Mouse (Mus musculus) spleen, postnatal 36 days (tissue): ENCODE measurements around the gene Ggcx.
A peak's percentile ranks its signal among the peaks of the same experiment; 100 is the strongest.

Experiments used
- DNase-seq, 2 experiments: peaks; one replicate each; pipeline ENCODE4 v3.0.0; 2022; ENCODE audit warnings: low spot score in 2 of 2, mixed read lengths in 1 of 2

Ggcx gene

DNA sequence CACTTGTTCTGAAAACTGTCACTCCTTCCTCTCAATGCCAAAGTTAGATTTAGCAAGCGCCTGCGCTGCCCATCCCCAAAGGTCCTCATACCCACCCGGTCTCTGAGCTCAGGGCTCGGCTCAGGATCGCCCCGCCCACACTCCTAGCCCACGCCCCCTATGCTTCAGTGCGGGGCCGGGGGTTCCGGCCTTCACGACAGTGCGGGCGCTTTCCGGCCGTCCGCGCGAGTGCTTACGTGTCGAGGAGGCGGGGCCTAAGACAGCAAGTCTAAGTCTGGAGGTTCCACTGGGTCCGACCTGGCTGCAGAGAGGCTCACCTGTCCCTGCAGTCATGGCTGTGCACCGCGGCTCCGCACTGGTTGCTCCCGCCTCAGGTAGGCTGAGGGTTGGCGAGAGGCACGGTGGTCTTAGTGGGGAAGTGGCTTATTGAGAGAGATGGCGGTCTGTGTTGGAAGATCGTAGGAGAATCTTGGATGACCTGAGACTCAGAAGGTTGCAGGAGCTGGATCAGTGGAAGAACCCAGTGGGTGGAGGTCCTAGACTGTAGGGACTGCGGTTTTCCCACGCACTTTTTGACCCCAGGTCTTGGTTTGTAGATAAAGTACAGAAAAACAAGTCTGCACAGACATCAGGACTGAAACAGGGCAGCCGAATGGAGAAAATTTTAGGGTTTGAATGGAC is at the start of gene Ggcx:
Ggcx (plus strand) TSS at position 233 of the 681 bp plus-strand sequence.
- peak; percentile 93 to 95 for DNase-seq

DNA sequence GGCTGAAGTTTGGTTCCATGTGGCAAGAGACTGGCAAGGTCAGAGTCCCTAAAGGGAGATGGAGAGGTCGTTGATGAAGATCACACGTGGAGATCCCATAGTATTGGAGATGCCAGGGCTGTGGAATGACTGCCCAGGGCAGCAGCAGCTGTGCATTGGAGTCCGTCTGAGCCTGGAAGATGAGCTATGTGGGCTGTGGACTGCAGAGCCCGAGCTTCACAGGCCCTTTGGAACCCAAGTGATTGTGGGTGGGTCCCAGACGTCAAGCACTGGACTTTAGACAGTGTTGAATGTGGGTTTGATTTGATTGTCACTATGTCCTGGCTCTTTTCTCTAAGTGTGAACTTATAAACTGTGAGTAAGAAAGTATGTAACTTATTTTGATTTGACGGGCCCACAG is 49.1 kb upstream of the Ggcx start:
- DNase-seq: no peak

DNA sequence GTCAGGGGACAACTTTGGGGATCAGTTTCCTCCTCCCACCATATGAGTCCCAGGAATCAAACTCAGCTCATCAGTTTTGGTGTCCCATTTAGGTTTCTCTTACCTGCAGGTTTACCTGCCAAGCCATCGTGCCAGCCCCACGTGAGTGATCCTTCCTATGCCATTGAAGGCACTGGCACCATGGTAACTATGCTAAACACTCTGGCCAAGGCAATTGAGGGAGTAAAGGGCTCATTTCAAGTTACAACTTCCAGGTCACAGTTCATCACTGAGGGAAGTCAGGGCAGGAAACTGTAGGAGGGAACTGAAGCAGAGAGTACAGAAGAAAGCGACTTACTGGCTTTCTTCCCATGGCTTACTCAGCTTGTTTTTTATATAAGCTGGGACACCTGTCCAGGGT is 47.8 kb upstream of the Ggcx start:
- no peak for DNase-seq

GRCm38 (mm10) chr6:72366844-72367443 is 47.2 kb upstream of the Ggcx start, which contains the start of gene Rnf181:
Rnf181 (minus strand) TSS chr6:72366956.
- no peak for DNase-seq

GRCm38 (mm10) chr6:72367460-72367974 is 46.6 kb upstream of the Ggcx start:
- no peak for DNase-seq

- DNase-seq: no peak
These were observed 44.6 kb upstream of the Ggcx start for GRCm38 (mm10) chr6:72369557-72369956.

DNA sequence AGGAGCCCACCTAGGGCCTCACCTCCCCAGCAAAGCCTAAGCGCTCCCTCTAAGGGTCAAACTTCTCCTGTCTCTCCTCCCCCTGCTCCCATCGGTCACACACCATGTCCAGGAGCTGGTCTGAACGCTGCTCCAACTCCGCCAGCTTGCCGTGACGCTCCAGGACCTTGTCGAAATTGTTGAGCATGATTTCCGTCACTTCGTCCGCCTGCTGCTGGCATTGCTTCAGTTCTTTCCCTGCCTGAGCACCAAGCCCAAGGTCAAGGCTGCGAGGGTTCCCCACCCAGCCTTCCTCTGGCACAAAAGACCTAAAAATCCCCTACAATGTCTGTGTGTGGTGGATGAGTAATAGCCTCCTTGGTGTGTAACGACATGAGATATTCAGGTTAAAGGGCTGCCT is 44.0 kb upstream of the Ggcx start:
- DNase-seq: no peak

GRCm38 (mm10) chr6:72371147-72371546 is 43.0 kb upstream of the Ggcx start:
- no peak for DNase-seq

DNA sequence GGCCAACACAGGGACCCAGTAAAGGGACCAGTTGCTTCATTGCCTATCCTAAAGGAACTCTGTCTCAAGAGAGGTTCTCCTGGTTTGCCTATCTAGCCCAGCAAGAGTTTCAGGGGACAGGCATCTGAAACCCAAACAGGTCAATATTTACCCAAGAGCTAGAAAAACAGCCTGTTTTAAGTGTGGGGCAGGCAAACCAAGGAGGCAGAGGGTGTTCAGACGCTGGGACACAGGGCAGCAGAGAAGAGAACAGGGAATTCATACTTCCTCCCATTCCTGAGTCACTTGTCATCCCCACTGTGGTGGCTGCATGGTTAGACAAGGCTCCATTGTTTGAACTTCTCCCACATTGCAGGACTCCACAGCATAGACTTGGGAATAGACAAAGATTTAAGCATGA is 42.5 kb upstream of the Ggcx start:
- DNase-seq: no peak

DNA sequence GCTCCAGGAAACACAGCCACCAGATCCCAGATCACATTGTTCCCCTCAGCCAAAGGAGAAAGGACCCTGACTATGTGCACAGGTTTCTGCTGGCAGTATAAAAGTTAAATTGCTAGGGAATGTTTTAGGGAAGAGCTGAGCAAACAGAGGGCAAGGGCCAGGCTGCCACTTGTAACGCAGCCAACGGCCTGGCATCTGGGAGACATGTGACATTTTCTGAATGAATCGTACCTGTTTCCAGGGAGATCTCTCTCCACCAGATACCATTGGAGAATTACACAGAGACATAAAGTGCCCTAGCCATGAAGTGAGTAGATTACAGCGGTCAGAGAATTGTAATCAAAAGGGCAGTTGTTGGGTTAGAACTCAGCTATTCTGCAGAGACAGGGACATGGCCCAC is 40.9 kb upstream of the Ggcx start:
- no peak for DNase-seq

DNA sequence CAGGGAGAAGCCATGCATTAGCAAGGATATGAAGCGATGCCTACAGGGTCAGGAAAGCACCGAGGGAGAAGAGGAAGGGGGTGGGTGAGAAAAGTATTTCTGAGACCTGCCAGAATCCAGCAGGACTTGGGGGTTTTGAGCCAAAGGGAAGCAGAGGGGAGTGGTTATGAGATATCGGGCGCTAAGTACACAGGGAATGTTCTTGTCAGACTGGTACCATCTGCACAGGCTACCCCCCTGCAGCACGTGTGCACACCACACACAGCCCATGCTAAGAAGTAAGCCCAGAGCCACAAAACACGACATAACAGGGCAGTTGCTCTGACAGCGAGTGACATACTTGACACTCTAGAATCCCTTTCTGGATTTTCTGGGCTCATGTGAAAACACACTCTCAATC is 39.9 kb upstream of the Ggcx start:
- DNase-seq: no peak

DNA sequence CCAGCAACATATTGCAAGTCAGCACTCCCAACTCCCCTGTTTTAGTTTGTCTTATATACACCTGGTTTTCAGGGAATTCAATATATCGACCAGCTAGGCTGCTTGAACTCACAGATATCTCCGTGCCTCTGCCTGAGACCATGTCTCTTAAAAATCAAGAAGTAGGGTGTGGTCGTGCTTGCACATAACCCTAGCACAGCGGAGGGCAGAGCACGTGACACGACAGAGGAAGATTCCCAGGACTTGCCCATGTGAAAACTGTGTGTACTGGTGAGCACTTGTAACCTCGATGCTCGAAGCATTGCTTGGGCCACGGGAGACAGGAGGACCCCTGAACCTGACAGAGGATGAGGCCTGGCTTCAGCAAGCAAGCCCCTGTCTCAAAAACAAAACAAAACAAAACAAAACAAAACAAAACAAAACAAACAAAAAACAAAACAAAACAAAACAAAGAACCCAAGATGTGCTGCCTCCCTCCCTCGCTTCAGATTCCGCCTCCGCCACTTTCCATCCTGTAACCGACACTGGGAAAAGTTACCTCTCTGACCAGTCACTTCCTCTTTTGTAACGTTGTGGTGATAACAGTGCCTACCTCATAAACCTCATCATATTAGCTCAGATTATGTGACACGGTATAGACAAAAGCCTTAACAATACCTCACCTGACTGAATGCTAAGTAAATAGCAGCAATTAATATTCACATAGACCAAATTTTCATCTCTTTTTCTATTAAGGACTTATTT is 39.1 kb upstream of the Ggcx start:
- DNase-seq: peak; percentile 40 to 52

GRCm38 (mm10) chr6:72378510-72379234 is 35.4 kb upstream of the Ggcx start:
- DNase-seq: no peak

DNA sequence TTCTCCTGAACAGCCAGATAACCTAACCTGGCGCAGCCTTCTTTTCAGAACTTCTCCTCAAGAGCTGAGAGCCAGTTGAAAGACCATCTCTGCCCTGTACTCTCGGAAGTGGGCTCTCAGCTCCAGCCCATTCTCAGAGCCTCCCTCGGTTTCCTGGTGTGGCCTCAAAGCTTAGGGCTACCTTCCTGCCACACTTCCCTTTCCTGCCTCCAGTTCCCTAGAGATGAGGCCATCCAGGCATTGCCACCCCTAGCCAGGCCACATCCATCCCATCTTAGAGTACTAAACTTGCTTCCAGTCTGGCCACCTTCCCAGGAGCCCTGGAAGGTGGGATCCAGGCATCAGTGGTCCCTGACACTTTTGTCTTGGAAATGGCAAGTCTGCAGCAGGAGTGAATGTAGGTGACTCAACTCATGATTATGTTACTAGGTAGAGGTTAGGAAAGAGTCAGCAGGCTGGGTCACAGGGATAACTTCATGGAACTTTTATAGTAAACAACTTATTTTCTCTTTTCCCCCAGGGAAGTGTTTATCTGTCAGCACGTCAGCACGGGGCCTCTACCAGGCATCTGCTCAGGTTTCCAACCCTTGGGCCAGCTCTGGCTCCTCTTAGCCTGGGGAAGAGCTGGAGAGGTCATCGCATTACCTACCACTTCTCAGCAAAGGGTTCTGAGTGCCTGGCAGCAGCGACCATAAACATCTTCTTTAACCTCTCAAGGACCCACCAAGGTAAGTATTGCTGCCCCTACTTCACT is 34.6 kb upstream of the Ggcx start:
- no peak for DNase-seq

DNA sequence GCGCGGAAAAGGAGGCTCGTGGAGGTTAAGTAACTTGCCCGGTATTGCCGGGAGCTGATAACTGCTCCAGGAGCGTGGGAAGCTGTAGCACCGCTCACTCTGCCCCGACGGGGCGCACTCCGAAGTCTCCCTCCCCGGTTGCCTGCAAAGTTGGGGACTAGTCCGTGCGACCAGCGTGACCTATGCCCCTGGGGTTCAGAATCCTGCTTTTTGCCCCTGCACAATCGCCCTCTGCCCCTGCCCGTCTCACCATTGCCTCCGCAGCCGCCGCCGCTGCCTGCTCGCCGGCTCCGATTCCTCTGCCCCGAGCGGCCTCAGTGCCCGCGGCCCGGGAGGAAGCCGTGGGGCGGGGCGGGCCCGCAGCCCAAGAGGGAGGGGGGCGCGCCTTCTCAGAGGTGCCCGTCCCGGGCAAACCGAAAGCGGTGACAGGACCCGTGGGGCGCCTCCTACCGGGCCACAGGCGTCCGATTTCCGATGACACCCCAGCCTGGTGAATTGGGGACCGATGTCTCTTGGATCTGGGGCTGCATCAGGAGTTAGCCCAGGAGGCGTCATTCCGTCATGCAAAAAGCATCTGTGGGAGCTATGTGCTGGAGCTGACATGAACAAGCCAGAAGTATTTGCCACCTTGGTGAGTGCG is 33.9 kb upstream of the Ggcx start, which contains the start of gene Vamp5:
Vamp5 (minus strand) TSS at position 338 of the 640 bp plus-strand sequence.
- peak; percentile 92 to 93 for DNase-seq

DNA sequence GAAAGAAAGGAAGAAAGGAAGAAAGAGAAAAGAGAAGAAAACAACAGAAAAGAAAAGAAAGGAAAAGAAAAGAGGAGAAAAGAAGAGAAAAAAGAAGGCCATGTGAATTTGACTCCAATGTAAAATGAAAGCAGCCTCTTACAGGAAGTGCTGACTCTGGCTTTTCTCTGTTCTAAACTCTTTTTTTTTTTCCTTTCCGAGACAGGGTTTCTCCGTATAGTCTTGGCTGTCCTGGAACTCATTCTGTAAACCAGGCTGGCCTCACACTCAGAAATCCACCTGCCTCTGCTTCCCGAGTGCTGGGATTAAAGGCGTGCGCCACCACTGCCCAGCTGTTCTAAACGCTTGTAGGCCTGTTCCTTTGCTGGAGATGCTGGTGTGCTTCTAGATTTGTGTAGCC is 31.6 kb upstream of the Ggcx start:
- no peak for DNase-seq

DNA sequence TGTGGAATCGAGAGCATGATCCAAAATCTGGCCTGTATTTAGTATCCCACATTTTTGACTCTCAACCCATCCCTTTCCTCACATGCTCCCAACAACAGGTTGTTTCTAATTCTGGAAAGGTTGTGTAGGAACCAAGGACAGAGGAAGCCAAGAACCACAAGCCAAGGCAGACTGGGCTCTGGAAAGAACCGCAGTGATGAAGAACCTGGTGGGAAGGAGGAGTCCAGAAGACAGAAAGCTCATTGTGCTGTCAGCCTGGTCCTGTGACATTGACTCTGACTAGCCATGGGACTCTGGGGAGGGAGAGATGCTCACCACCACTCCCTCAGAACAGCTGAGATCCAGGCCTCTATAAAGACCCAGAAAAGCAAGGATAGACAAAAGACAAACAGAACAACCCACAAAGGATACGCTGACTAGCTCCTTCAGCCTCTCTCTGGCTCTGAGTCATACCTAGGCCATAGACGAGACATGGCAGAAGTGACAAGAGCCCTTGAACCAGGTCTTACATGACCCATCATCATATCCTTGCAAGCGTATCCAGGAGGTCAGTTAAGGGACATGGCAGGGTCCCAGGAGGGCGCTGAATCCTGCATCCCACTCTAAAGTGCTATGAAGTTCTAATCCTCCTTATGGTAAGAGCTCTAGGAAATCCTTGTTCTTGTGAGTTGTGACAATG is 30.8 kb upstream of the Ggcx start:
- no peak for DNase-seq

DNA sequence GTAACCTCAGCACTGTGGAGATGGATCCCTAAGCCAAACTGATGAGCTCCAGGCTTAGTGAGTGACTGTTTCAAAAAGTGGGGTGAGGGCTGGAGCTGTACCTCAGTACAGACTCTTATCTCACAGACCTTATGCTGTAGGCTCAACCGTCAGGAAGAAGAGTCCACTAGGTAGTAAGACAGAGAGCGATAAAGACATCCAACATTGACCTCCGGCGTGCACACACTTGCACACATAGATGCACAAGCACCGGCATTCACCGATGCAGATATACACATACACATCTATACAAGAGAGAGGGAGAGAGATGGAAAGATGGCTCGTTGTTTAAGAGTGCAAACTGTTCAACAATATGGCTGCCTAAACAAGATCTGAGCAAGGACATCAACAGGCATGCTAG is 30.2 kb upstream of the Ggcx start:
- peak in 1 of 2 experiments; percentile 44 for DNase-seq

DNA sequence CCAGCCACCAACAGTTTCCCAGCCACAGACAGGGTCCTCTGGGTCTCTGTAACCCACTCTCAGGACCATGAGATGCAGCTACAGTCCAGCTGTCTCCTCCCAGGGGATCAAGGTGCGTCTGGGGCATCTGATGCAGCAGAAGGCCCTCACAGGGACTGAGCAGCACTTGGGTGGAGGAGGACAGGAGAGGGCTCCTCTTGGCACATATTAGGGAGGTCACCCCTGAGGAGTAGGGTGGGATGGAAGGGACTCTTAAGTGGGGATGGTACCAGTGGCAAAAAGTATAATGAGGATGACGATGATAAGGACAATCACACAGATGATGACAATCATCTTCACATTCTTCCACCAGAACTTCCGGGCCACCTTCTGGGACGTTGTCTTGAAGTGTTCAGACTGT is 28.9 kb upstream of the Ggcx start:
- DNase-seq: no peak

GRCm38 (mm10) chr6:72386561-72386960 is 27.5 kb upstream of the Ggcx start:
- DNase-seq: no peak
